Mouse (Mus musculus) urinary bladder, postnatal 4 days (tissue): Measurements from ENCODE around the gene Pfkp.

Experiments
- DNase-seq, 2 experiments: peaks; one replicate each; pipeline ENCODE4 v3.0.0; 2021 to 2022; ENCODE audit warnings: low spot score in 2 of 2

The Pfkp gene

DNA sequence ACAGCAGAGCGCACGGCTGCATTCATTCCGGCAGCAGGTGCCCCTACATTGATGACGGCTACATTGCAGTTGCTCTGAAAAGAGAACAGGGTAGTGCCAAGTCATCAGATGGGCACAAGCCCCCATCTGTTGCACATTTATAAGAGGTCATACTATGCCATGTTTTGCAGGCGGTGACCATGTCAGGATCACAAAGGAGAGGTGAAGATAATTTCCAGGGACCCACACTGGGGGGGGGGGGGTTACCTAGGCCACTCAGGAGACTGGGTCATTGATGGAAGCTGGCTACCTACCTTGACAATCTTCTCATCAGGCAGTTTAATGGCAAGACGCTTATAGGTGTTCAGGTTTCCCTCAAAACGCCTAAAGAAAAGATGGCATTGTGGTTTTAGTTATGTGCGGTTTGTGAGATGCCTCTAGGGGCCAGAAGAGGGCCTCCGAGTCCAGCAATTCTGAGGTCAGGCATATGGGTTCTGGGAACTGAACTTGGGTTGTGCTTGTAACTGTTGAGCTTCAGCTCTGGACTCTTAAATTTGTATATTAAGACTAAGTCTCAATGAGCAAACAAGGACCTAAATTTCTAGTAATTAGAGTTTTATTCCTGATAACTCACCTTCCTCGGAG, 45.7 kb downstream of the Pfkp start:
- no peak for DNase-seq

- no peak for DNase-seq
Measured at GRCm38 (mm10) chr13:6601676-6602075, 46.9 kb downstream of the Pfkp start.

- DNase-seq = no peak
Measured at GRCm38 (mm10) chr13:6600626-6601025, 48.0 kb downstream of the Pfkp start.

GRCm38 (mm10) chr13:6597801-6598200, 50.8 kb downstream of the Pfkp start:
- DNase-seq = no peak

DNA sequence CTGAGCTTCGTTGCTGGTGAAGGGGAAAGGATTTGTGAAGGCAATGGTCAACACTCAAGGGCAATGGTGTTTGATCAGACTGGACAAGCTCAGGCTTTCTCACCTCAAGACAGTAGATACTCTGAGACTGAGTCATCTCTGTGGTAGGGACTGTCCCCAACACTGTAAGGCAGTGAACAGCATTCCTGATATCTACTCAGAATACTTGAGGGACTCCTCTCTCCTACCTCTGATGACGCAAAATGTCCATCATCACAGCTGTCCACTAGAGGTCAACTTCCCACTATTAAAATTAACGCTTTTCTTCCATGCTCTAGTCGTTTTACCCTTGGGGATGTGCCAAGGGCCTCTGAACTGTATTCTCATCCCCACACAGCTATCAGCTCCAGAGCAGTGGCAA, 53.2 kb downstream of the Pfkp start:
- no peak for DNase-seq

GRCm38 (mm10) chr13:6590846-6591245, 57.7 kb downstream of the Pfkp start:
- no peak for DNase-seq

- no peak for DNase-seq
Measured at GRCm38 (mm10) chr13:6586009-6586408, 62.6 kb downstream of the Pfkp start.

DNA sequence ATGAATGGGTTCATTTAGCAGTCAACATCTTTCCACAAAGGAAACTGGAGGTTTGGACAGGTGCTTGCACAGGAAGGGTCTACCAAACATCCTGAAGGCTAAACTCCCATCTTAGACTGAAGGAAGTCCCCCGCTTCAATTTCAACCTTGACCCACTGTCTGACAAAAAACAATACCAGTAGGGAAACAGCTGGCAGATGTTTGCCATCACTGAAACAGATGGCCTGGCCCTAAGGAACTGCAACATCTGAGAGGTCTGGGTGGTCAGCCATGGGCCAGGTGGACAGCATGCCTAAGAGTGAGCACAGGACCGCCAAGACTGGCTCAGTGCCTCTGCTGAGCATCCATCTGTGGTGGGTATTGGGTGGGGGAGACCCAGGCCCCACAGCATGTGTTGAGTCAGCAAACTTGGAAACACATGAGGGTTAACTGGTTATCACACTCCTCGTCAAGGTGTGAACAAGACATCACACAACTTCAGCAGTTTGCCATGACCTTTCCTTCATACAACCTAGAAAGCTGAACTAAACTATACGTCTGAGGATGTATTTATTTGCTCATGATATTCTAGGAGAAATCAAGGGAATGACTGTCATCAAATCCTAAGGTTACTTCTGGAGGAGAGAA, 65.0 kb downstream of the Pfkp start:
- DNase-seq = no peak

GRCm38 (mm10) chr13:6575920-6576509, 72.6 kb downstream of the Pfkp start:
- no peak for DNase-seq

- no peak for DNase-seq
Measured at GRCm38 (mm10) chr13:6565571-6565970, 83.0 kb downstream of the Pfkp start.

DNA sequence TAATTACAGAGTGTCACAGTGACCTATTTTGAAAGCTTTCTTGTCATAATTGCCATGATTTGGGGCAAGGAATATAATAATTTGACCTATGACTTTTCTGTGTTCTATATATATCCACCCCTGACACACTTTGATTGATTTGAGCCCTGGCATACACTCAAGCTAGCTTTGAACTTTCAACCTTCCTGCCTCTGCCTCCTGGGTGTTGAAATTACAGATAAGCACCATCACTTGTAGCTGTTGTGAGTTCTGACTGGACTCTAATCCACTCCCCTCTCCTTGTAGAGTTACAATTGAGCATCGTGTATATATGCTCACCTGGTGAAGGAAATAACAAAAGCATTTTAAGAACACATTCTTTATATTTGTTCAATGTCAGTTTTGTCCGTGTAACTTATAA, 86.2 kb downstream of the Pfkp start:
- DNase-seq = no peak

DNA sequence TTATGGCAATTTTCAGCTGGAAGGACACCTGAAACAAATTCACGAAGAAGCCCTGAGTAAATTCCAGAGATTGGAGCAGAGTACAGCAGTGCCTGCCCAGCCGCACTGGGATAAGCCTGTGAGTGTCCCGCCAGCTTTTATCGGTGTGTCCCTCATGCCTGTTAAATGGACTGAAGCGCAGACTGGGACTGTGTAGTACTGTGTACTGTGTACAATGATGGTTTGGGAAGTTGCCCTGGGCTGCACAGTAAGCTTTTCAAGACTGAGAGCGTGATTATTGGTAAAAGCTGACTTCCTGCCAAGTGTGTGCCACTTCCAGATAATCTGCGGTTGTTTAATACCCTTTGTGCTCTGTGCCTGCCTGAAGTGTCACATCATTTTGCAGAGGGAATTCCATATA, 90.8 kb downstream of the Pfkp start:
- no peak for DNase-seq

- DNase-seq = no peak
Measured at GRCm38 (mm10) chr13:6555656-6556055, 92.9 kb downstream of the Pfkp start.

DNA sequence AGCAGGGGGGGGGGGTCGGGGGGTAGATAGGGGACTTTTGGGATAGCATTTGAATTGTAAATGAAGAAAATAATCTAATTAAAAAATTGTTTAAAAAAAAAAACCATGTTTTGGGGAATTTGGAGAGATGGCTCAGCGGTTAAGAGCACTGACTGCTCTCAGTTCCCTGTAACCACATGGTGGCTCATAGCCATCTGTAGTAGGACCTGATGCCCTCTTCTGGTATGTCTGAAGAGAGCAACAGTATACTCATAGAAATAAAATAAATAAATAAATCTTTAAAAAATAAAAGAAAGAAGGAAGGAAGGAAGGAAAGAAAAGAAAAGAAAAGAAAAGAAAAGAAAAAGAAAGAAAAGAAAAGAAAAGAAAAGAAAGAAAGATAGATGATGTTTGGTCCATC, 94.9 kb downstream of the Pfkp start:
- no peak for DNase-seq

DNA sequence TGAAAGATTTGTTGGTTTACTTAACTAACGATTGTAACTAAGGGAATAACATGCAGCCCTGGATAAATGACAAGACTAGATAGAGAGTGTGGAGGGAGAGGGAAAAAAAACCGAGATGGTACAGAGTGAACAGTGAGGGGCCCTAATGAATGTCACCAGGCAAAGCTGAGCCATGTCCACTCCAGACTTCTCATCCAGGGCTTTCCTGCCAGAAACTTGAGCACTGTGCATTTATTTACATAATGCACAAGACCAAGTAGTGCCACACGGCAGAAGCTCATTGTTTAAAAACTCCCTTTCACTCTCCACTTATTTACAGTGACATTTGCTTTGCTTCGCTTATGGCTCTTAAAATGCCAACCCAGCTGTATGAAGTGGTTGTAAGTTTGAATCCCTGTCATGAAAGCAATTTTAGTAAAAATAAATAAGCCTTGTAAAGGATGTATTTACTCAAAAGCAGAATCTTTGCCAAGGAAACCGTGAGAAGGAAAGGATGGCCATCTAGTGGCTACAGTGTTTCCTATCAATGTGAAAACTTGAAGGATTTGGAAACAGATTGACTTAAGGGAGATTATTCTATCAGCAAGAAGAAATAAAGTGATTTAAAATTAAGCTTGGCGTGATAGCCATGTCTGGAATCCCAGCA, 113.2 kb downstream of the Pfkp start:
- no peak for DNase-seq

DNA sequence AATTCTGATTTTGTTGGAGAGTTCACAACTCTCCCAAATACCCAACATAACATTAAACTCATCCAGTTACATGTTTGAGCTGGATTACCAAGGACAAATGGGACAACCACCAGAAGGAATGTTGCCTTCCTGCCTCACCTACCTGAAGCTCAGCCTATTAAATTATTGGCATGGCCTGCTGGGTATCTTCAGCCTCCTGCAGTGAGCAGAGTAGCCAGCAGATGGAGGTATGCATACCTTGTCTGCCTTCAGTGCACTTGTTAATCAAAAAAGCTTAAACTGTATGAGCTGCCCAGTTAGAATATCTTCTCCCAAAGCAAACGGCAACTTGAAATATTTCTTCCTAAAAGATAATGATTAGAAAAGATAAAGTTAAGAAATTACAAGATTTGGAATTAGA, 115.9 kb downstream of the Pfkp start:
- DNase-seq = no peak
